Mouse (Mus musculus): ENCODE results near the gene Olfr1411.

Gene Olfr1411

DNA sequence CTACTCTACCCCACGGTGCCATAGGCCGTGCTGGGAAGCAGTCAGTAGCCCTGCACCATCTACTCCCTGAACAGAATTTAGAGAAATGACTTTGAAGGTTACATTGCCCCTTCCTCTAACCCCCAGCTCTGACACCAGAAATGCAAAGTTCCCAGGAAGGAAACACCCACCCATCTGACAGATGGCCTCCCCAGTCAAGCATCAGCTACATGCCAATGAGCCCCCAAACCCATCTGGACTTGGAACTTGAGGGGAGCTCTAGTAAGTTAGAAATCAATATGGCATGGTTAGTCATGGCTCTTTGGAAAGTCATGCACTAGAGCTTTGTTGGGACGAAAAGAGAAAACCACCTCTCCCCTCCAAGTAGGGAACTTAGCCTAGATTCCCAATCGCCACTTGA is 44.5 kb downstream of the Olfr1411 start:
- DNase-seq (ENCODE audit: low spot score in 2 of 2): no peak

DNA sequence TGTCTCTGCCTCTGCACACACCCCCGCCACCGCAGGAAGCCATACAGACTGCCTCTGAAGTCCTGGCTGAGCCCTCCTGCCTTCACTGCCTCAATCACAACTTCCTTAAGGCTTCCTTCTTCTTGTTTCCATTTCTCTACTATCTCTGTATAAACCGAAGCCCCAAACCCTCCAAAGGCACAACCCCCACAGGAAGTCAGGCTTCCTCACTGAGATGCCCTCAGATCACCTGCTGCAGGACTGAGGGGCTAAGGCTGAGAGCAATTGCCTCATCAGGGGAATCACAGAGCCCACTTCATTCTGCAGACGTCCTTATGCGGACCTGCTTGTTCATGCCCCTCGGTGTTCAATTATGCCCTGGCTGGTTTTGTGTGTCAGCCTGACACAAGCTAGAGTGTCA is 46.2 kb downstream of the Olfr1411 start:
- no peak for DNase-seq (ENCODE audit: low spot score in 2 of 2)

DNA sequence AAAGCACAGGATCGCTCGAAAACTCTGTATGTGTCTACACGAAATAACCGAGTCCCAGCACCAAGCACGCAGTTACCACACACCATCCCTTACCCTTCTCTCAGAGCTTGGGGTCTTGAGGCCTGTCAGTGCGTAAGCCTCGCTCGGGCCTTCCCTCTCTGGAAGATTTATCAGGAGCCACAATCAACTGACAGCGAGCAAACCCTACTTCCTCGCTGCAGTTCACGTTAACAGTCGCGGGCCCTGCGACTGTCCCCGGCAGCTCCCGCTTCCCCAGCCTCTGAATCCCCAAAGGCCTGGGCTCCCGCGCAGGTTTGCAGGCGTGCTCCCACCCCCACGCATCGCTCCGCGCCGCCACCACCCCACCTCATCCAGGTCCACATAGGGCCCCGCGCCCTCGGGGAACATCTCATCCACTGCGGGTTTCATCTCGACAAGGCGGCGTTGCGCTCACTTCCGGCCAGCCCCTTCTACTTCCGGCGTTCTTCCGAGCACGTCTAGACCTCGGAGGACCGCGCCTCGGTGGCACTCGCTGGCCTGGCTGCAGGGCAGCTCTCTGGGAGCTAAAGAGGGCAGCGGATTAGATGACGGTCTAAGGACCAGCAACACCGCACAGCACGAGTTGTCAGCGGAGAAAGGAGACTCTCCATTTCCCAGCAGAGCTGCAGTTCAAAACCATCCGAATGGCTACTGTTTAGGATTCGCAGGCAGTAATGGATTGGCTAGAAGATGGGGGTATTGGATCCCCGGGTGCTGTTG is 47.5 kb downstream of the Olfr1411 start, which contains the start of gene Cops9:
Cops9 (minus strand) TSS at position 472 of the 759 bp plus-strand sequence.
- peak; percentile 66 to 89 for DNase-seq (ENCODE audit: low spot score in 2 of 2)

DNA sequence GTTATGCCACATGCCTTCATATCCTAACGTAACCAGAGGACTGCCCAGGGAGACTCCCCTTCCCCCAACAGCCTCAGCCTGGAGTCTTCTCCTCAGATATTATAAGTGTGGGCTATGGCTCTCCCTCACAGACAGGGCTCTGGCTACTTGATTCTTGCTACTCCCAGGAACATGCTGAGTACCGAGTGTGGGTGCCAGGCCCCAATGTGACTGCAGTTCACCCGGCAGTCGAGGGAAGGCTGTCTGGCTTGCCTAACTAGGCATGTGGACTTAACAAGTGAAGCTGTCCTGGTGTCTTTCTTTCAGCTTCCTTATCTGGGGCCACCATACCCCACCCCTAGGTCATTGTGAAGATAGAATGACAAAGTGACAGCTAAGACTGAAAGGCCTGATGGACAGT is 49.5 kb downstream of the Olfr1411 start:
- no peak for DNase-seq (ENCODE audit: low spot score in 2 of 2)

DNA sequence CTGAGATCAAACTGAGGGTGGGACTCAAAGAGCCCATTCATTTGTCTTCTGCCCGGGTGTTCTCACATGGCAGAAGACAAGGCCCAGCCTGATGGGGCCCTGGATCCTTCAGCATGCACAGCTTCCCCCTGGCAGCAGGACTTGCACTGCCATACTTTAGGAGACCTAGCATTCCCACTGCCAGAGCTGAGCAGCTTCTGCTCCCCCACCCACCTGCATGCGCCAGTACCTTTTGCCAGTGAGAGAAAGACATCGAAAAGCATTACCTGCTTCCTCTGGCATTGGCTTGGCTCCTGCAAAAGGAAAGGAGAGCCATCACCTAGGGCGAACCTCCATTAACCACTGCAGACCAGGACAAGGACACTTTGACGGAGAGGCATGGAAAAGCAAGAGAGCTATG is 50.7 kb downstream of the Olfr1411 start:
- no peak for DNase-seq (ENCODE audit: low spot score in 2 of 2)

- DNase-seq (ENCODE audit: low spot score in 2 of 2): no peak
Measured at GRCm38 (mm10) chr1:92646111-92646510, 51.9 kb downstream of the Olfr1411 start.

DNA sequence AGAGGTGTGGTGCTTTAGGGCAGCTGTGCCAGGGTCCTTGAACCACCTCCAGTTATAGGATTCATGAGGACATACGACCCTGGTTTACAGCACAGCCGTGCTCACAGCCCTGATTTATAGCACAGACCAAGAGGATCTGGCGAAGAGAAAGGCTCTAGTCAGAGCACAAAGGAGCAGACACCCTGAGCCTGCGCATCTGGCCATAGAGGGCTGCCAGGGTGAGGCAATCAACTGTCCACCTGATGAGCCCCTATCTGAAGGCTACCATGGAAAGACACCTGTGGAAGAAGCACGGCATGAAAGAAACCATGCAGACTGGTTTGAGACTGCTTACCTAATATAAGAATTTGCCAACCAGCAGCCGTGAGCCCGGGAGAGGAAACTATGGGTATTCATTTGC is 52.4 kb downstream of the Olfr1411 start:
- DNase-seq (ENCODE audit: low spot score in 2 of 2): no peak

DNA sequence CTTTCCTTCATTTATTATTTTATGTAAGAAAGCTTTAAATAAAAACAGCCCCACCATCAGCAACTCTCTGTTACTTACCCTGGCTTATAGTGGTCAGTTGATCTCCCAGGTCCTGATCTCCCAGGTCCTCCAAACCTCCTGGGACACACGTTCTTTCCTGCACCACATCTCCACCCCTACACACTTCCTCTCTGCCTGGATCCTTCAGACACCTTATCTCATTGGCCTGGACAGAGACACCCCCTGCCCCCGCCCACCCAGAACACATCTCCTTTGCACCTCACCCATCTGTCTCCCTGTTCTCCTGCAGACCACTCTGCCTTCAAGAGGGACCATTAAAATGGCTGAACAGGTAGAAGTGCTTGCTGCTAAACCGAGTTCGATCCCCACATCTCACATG is 52.8 kb downstream of the Olfr1411 start:
- no peak for DNase-seq (ENCODE audit: low spot score in 2 of 2)

All from left cerebral cortex, adult 9 months (tissue).